Mouse (Mus musculus) embryo, embryonic 11 days (tissue): Measurements from ENCODE around the gene Tchp.

Experiments used
- DNase-seq: peaks from one replicate; pipeline ENCODE4 v3.0.0-alpha.2; 2015

Tchp gene

DNA sequence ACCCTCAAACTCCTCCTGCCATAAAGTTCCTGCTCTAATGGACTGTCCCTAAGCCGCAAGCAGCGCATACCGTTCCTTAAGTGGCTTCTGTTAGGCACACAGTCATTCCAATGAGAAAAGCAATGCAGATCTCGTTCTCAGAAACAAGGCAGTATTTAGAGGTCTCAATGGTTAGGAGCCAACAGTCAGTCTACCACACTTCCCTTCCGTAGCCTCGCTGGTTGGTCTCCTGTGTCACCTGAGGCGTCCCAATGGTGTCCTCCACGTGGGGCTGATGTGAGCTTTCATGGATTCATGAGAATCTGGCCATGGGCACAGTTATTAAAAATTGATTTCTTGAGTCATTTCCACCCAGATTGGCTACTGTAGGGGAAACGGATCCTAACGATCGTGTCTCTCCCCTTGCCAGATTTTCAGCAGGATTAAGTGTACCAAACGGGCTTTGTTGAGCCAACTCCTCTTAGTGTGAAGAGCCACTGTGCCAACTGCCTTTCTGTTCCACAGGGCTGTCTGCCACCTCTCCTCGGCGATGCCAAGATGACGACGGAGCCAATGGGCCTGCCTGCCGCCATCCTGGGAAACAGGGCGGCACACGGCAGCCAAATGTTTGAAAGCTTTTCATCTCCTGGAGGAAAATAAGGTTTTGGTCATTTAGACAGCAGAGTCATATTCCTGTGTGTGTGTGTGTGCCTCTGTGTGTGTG is 9.4 kb upstream of the Tchp start:
- DNase-seq, result no peak

DNA sequence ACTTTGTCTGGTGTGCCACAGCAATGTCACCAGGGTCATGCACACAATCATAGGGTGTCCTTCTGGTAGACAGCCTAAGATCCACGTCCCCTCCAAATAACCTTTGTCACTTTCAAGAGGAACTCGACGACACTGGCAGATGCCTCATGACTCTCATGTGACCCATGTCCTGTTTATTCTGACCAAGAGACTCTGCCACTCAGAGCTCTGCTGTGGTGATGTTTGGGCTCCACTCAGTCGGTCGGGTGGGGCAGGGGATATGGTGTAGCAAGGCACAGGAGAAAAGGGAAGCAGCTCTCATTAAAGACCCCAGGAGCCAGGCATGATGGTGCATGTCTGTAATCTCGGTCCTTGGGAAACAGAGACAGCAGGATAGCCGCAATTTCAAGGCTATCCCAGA is 8.5 kb upstream of the Tchp start:
- no peak for DNase-seq

DNA sequence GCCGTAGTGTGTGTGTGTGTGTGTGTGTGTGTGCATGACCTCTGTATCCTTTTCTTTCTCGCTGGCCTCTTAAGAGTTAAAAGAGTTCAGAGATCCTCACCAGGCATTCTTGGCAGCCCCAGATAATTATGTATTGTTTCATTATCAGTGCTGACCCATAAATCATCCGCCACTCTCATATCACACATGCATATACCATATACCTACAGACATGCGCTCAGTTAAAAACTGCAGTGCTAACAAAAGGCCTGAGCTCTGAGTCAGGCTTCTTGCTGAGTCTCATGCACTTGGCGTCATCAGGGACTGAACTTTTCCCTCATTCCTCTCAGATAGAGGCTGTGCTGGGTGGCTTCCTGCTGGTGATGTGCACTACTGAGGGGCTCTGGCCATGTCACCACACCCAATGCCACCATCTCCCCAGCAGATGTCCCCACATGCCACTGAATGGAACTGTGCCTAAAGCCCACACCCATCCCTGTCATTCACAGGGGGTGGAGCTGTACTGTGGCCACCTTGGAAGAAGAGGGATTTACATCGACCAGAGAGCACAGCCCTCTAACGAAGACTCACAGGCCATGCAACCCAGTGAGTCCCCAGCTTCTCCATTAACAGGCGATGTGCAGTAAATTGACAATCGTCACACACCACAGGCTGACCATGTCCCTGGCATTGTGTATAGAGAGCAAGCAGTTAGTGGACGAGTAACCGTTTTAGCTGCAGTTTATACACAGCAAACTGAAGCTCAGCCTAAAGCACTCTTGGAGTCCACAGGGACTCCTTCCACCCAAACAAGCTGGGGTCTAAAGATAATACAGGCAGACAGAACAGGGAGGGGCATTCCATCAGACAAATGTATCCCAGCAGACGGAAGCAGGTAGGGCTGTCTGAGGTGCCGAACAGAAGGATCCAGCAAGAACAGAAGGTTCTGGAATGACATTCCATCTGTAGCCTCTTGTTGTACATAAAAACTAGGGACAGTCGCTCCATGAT is 4.9 kb upstream of the Tchp start:
- DNase-seq, result peak; percentile 52

DNA sequence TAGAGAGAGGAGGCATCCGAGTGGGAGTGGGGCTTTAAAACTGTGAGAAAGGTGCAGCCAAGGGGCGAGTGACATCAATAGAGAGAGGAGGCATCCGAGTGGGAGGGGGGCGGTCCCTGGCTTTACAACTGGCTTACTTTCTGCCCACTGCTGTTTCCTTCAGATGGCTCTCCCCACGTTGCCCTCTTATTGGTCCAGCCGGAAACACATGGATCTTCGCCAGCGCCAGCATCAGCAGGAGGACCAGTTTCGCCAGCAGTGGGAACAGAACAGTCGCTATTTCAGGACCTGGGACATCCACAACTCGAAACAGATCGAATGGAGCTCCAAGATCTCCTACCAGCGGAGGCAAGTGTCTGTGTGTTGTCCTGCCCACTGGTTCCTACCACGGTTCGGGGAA is 931 bp downstream of the Tchp start:
- DNase-seq, result no peak

- DNase-seq, result no peak
Observed at GRCm38 (mm10) chr5:114709357-114709756, 1.8 kb downstream of the Tchp start.

DNA sequence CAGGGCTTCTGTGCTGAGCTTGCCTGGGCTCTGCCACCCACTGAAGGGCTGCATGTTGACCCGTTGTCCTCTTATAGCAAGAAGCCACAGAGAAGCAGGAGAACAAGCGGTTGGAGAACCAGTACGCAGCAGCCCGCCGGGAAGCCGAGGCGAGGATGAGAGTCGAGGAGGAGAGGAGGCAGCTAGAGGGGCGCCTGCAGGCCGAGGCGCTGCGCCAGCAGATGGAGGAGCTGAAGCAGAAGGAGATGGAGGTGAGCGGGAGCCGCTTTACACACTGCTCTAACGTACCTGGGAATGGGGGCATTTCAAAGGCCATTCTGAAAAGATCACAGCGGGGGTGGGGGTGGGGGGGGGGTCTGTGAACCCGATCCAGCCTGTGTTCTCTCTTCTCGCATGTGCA is 7.0 kb downstream of the Tchp start:
- no peak for DNase-seq

- DNase-seq, result no peak
Observed at GRCm38 (mm10) chr5:114717292-114717691, 9.7 kb downstream of the Tchp start.

- no peak for DNase-seq
Observed at GRCm38 (mm10) chr5:114717937-114718336, 10.4 kb downstream of the Tchp start.

DNA sequence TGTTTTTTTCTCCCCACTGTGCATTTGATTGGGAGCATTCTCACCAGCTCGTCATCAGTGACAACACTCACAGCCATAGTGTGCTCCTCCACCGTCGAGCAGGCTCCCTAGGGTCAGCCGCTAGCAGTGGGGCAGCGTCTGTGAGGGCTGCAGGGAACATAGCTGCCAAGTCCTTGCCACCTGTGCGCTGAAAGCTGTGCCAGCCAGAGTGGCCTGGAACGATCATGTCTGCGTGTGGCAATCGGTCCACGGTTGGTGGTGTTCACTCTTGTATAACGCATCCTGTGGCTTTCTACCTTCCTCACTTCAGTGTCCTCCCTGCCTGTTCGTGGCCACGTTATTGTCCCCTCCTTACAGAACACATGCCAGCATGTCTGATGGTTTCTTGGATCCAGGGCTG is 10.9 kb downstream of the Tchp start:
- no peak for DNase-seq

- no peak for DNase-seq
Observed at GRCm38 (mm10) chr5:114719003-114719927, 11.7 kb downstream of the Tchp start.

DNA sequence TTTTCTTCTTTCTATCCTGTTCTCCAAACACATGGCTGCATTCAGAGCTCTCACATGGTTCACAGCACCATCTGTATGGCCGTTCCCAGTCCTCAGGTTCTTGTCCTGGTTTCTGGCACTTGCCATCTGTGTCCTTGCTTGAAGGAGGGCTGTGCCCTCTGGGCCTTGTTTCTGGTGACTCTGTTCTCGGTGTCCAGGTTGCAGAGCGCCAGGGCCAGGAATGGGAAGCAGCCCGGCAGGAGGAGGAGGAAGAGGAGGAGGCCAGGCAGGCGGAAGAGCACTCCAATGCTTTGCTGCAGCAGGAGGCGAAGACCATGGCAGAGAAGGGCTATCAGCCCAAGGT is 12.3 kb downstream of the Tchp start:
- no peak for DNase-seq

- no peak for DNase-seq
Observed at GRCm38 (mm10) chr5:114720784-114721183, 13.2 kb downstream of the Tchp start.

DNA sequence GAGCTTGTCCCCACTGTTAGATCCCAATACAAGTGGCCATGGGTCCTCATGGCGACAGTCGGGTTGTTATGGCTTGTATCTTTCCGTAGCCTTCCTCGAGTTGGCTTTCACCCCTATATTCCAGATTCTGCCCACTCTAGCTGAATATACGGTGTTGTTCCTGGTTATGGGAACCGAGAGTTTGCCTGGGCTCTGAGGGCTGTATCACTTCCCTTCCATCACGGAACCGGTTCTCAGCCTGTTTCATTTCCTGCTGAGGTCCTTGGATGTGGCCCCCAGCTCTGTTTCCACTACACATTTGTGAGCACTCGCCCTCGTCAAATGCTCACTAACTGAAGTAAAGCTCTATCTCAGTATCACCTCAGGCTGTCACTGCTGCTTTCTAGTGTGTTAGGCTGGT is 14.4 kb downstream of the Tchp start:
- DNase-seq, result no peak

GRCm38 (mm10) chr5:114722846-114723245 is 15.3 kb downstream of the Tchp start:
- no peak for DNase-seq

DNA sequence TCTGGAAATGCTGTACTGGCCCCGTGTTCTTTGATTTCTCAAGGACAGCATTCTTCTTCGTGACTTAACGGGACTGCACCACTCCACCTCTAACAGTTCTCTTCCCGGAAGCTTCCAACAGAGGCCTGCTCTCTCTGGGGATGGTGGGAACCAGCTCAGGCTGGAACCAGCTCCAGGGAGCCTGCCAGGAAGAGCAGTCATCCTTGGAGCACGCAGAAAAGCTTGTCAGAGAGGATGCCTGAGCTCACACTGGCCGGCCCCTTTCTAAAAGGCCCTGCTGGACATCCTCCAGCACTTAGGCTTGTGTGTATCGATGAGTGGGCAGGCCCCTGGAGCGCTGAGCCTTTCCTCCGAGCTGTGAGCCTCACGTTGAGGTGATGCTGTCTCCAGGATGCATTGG is 20.6 kb downstream of the Tchp start:
- no peak for DNase-seq

DNA sequence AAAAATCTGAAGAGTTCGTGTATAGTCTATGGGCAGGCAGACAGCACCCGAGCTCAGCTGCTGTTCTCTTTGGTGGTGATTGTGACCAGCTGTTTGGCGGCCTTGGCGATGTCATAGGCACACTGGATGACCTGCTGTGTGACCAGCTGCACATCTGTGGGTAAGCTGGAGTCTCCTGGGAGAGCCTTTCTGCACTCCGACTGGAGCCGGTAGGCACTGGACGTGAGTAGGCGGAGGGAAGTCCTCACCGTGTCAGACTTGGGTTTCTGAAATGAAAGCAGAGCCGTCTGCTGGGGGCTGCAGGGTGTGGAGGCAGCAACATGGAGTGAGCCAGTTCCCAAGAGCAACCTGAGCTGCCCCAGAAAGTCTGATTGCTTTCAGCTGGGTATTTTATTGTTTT is 22.6 kb downstream of the Tchp start:
- peak; percentile 54 for DNase-seq

- no peak for DNase-seq
Observed at GRCm38 (mm10) chr5:114731498-114731897, 23.9 kb downstream of the Tchp start.

DNA sequence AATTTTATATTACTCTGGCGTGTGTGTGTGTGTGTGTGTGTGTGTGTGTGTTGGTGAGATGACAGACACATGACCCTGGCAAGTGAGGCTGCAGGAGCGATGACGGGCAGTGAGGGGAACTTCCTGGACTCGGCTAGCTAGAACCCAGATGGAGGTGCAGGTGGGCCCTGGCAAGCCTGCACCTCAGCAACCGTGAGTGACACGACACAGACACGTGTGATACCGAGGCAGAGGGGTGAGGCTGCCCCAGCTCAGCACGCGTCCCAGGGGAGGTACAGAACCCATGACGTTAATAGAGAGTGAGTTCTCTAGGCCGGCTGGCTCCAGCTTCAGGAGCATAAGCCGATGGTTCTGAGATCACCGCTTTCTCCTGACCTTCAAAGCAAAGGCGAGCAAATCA is 24.4 kb downstream of the Tchp start:
- DNase-seq, result no peak

DNA sequence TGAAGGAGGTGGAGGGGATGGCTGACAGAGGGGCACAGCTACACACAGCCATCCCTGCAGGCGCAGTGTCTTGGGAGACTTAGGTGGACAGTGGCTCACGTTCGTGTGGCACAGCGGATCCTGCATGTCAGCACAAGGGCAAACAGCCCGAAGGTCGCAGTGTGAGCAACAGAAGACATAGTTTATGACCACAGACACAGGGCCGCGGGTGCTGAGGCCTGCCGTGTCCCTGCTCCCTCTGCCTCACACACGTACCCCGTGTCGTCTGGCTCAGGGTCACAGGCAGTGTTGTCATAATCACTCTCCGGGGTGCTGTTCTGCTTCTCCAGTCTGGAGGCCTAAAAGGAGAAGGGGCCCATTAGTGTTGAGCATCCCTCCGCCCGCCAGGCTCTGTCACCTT is 26.0 kb downstream of the Tchp start:
- DNase-seq, result no peak

- no peak for DNase-seq
Observed at GRCm38 (mm10) chr5:114737090-114737887, 29.7 kb downstream of the Tchp start.

GRCm38 (mm10) chr5:114738707-114739241 is 31.2 kb downstream of the Tchp start:
- peak; percentile 11 for DNase-seq

- DNase-seq, result no peak
Observed at GRCm38 (mm10) chr5:114740595-114740994, 33.0 kb downstream of the Tchp start.
